Mouse (Mus musculus): ENCODE data around the gene Notch2. TPM values are rescaled to one million over a fixed set of nuclear protein-coding genes. Genes with fewer than 3 reads are reported as not detected.

Notch2 gene
- polyA plus RNA-seq, 1 experiment, result 0.05 TPM

DNA sequence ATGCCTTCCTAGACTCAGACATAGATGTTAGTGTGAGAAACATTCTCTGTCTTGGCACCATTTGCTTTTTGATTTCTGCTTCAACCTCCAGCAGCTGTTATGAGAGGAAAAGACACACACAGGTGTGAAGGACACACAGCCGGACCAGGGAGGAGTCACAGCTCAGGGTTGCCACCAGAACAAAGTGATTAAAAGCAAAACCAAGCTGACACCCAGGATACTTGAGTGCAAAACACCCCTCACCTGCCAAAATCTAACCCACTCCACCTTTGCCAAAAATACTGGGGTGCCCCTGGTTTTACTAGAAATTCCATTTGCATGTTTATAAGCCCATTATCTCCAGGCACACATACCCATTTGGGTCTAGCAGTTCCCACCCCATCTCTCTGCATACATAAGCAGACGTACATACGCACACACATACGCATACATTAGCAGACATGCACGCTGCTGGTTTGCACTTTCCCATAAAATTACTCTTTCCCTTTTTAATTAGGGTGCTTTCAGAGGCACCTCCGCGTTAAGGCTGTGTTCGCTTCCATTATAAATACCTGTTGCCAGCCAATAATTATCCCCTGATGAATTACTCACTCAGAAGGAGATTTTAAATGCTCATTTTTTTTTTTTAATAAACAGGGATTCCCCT, 7.2 kb upstream of the Notch2 start:
- Histone ChIP-seq H3K9me3 (ENCODE audit: control insufficient read depth, low read length) (no peaks in the 10 kb centered on the region), H3K4me1 (ENCODE audit: control insufficient read depth) (peaks cover 33% of the 10 kb centered on the region), H3K4me3 (replicated peaks) (no peak overlapping the region), H3K27me3 (ENCODE audit: control insufficient read depth) (no peaks in the 10 kb centered on the region), H3K36me3 (ENCODE audit: control insufficient read depth) (no peaks in the 10 kb centered on the region)
- TF ChIP-seq GATA1 (IDR thresholded peaks at IDR 0.05; ENCODE audit: low read length), result no peak
- no peak for TF ChIP-seq TAL1 (IDR thresholded peaks at IDR 0.05; ENCODE audit: low read length)

- TF ChIP-seq GATA1 (IDR thresholded peaks at IDR 0.05; ENCODE audit: low read length), result no peak
- TF ChIP-seq TAL1 (IDR thresholded peaks at IDR 0.05; ENCODE audit: low read length), result no peak
- Histone ChIP-seq H3K4me1 (ENCODE audit: control insufficient read depth) (peaks cover 33% of the 10 kb centered on the region), H3K36me3 (ENCODE audit: control insufficient read depth) (no peaks in the 10 kb centered on the region), H3K4me3 (replicated peaks) (no peak overlapping the region), H3K9me3 (ENCODE audit: control insufficient read depth, low read length) (no peaks in the 10 kb centered on the region), H3K27me3 (ENCODE audit: control insufficient read depth) (no peaks in the 10 kb centered on the region)
These were observed 6.4 kb upstream of the Notch2 start for GRCm38 (mm10) chr3:98006973-98007372.

GRCm38 (mm10) chr3:98008143-98008542, 5.2 kb upstream of the Notch2 start:
- TF ChIP-seq GATA1 (IDR thresholded peaks at IDR 0.05; ENCODE audit: low read length), result no peak
- TF ChIP-seq TAL1 (IDR thresholded peaks at IDR 0.05; ENCODE audit: low read length), result no peak
- Histone ChIP-seq H3K9me3 (ENCODE audit: control insufficient read depth, low read length) (no peaks in the 10 kb centered on the region), H3K27me3 (ENCODE audit: control insufficient read depth) (no peaks in the 10 kb centered on the region), H3K36me3 (ENCODE audit: control insufficient read depth) (no peaks in the 10 kb centered on the region), H3K4me3 (replicated peaks) (no peak overlapping the region), H3K4me1 (ENCODE audit: control insufficient read depth) (peaks cover 37% of the 10 kb centered on the region)

DNA sequence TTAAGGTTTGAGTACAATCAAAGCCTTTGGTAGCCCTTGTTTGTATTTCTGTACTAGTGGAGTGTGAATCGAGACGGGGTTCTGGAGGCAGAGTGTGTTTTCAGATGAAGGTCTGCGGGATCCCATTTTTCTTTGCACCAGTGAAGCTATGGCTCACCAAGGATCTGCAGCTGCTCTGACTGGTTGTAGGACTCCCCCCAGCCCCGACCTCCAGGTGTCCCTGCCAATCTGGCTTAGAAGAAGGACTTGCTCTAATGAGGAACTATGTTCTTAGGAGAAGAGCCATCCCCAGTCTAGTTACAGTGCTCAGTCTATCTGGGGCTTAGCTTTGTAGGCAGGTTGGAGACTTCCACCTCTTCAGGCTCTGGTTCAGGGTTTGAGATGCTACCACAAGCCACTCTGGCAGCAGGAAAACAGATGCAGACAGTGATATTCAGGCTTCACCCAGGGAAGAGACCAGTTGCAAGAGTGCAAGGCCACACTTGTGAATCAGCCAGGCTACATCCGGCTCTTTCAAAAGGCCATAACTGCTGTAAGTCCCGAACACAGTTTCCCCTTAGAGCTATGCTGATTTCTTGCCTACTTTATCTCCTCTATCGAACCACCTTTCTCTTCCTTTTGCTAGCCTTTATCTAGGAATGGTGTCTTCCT, 4.0 kb upstream of the Notch2 start:
- peaks cover 37% of the 10 kb centered on the region for H3K4me1 ChIP-seq (ENCODE audit: control insufficient read depth)
- H3K9me3 ChIP-seq (ENCODE audit: control insufficient read depth, low read length), result no peaks in the 10 kb centered on the region
- peaks cover 3% of the 10 kb centered on the region; the same call in 1 of the 2 replicates for H3K27me3 ChIP-seq (ENCODE audit: control insufficient read depth)
- no peaks in the 10 kb centered on the region for H3K36me3 ChIP-seq (ENCODE audit: control insufficient read depth)
- no peak overlapping the region for H3K4me3 ChIP-seq (replicated peaks)
- TF ChIP-seq GATA1 (IDR thresholded peaks at IDR 0.05; ENCODE audit: low read length) (no peak), TAL1 (IDR thresholded peaks at IDR 0.05; ENCODE audit: low read length) (no peak)

- Histone ChIP-seq H3K4me3 (replicated peaks) (peak overlapping the region; percentile 84), H3K36me3 (ENCODE audit: control insufficient read depth) (no peaks in the 10 kb centered on the region), H3K27me3 (ENCODE audit: control insufficient read depth) (peaks cover 3% of the 10 kb centered on the region; the same call in 1 of the 2 replicates), H3K4me1 (ENCODE audit: control insufficient read depth) (peaks cover 38% of the 10 kb centered on the region), H3K9me3 (ENCODE audit: control insufficient read depth, low read length) (no peaks in the 10 kb centered on the region)
- TF ChIP-seq TAL1 (IDR thresholded peaks at IDR 0.05; ENCODE audit: low read length), result no peak
- no peak for TF ChIP-seq GATA1 (IDR thresholded peaks at IDR 0.05; ENCODE audit: low read length)
These were observed 284 bp upstream of the Notch2 start for GRCm38 (mm10) chr3:98013086-98013400.

- peaks cover 3% of the 10 kb centered on the region; the same call in 1 of the 2 replicates for H3K27me3 ChIP-seq (ENCODE audit: control insufficient read depth)
- TF ChIP-seq TAL1 (IDR thresholded peaks at IDR 0.05; ENCODE audit: low read length) (no peak), GATA1 (IDR thresholded peaks at IDR 0.05; ENCODE audit: low read length) (no peak)
- no peaks in the 10 kb centered on the region for H3K36me3 ChIP-seq (ENCODE audit: control insufficient read depth)
- no peak overlapping the region for H3K4me3 ChIP-seq (replicated peaks)
- peaks cover 42% of the 10 kb centered on the region for H3K4me1 ChIP-seq (ENCODE audit: control insufficient read depth)
- no peaks in the 10 kb centered on the region for H3K9me3 ChIP-seq (ENCODE audit: control insufficient read depth, low read length)
These were observed 2.2 kb downstream of the Notch2 start for GRCm38 (mm10) chr3:98015205-98016171.

GRCm38 (mm10) chr3:98016901-98017591, 3.7 kb downstream of the Notch2 start:
- Histone ChIP-seq H3K4me1 (ENCODE audit: control insufficient read depth) (peaks cover 52% of the 10 kb centered on the region), H3K4me3 (replicated peaks) (no peak overlapping the region), H3K27me3 (ENCODE audit: control insufficient read depth) (peaks cover 3% of the 10 kb centered on the region; the same call in 1 of the 2 replicates), H3K36me3 (ENCODE audit: control insufficient read depth) (no peaks in the 10 kb centered on the region), H3K9me3 (ENCODE audit: control insufficient read depth, low read length) (no peaks in the 10 kb centered on the region)
- TF ChIP-seq TAL1 (IDR thresholded peaks at IDR 0.05; ENCODE audit: low read length) (no peak), GATA1 (IDR thresholded peaks at IDR 0.05; ENCODE audit: low read length) (no peak)

DNA sequence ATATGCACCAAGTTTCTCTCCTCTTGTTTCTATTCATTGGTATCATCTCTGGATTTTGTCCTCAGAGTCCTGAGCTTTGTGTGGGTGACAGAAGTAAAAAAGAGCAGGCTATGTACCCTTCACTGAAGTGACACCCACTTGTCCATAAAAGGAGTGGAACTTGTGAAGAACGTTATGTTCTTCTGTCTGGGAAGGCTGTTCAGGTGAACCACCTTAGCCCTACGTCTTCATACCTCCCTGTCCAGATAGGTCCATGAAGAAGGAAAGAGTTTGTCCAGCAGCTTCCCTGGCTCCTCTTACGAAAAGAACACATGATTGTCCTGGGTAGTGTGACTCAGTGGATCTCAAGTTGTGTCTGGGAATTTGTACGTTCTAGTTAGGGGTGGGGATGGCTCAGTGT, 4.9 kb downstream of the Notch2 start:
- TF ChIP-seq GATA1 (IDR thresholded peaks at IDR 0.05; ENCODE audit: low read length) (no peak), TAL1 (IDR thresholded peaks at IDR 0.05; ENCODE audit: low read length) (no peak)
- H3K4me1 ChIP-seq (ENCODE audit: control insufficient read depth), result peaks cover 46% of the 10 kb centered on the region

More for the DNA sequence above, 4.9 kb downstream of the Notch2 start:
- Histone ChIP-seq H3K36me3 (ENCODE audit: control insufficient read depth) (no peaks in the 10 kb centered on the region), H3K4me3 (replicated peaks) (no peak overlapping the region), H3K9me3 (ENCODE audit: control insufficient read depth, low read length) (no peaks in the 10 kb centered on the region), H3K27me3 (ENCODE audit: control insufficient read depth) (peaks cover 3% of the 10 kb centered on the region; the same call in 1 of the 2 replicates)

All from erythroblast, embryonic 14.5 days (primary cell).